Mouse (Mus musculus): ENCODE measurements around the gene Ece2. TPM values are rescaled to one million over a fixed set of nuclear protein-coding genes. Genes with fewer than 3 reads are reported as not detected.
"Not testable (repeated sequence)": the region's sequence is repeated elsewhere in the genome, so short reads cannot be mapped to it uniquely, and the experiment has no call there.

The Ece2 gene
- polyA plus RNA-seq, 1 experiment from 2014 or later, result 0.39 TPM

DNA sequence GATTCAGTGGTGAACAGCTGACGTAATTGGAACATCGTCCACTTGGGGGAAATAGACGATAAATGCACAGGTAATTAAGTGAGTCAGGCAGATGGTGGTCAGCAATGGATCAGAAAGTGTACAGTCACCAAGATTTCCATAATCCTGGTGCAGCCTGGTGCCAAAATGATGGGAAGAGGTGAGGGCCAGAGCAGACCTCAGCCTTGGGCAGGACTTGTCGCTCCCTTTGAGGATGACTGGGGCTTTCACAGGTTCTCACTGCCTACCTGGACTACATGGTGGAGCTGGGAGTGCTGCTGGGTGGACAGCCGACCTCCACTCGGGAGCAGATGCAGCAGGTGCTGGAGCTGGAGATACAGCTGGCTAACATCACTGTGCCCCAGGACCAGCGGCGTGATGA, 7.8 kb downstream of the Ece2 start:
- ATAC-seq (ENCODE audit: low read depth), result no peak
- H3K9ac ChIP-seq, result no peak overlapping the region
- no peak overlapping the region for H3K27ac ChIP-seq
- no peak overlapping the region for H3K4me3 ChIP-seq (replicated peaks)
- 61% methylated on average over 8 of the region's 8 CpGs for WGBS (ENCODE audit: insufficient replicate concordance)
- DNase-seq, result no peak
- no peaks in the 10 kb centered on the region for H3K4me1 ChIP-seq (replicated peaks)
- H3K27me3 ChIP-seq, result peaks cover 20% of the 10 kb centered on the region
- no peaks in the 10 kb centered on the region for H3K9me3 ChIP-seq (replicated peaks)
- no peaks in the 10 kb centered on the region for H3K36me3 ChIP-seq
- H3K4me2 ChIP-seq, result no peak overlapping the region

DNA sequence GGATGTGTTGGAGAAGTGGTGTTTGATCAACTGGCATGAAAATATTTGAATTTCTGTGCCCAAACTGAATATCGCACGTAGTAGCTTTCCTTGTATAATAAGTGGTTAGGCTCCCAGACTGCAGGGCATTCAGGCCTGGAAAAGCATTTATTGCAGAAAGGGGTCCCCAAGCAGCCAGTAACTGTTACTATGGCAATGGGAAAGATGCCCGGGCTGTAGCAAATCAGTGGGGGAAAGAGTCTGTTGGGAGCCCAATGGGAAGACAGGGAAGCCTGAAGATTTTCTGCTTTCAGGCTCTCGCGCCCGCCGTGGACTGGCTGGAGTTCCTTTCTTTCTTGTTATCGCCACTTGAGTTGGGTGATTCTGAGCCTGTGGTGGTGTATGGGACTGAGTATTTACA, 8.7 kb downstream of the Ece2 start:
- WGBS (ENCODE audit: insufficient replicate concordance), result 73% methylated on average over 8 of the region's 8 CpGs
- ATAC-seq (ENCODE audit: low read depth), result no peak
- Histone ChIP-seq H3K9me3 (replicated peaks) (no peaks in the 10 kb centered on the region), H3K4me3 (replicated peaks) (no peak overlapping the region), H3K27ac (no peak overlapping the region), H3K4me2 (no peak overlapping the region), H3K27me3 (peaks cover 25% of the 10 kb centered on the region), H3K4me1 (replicated peaks) (no peaks in the 10 kb centered on the region), H3K9ac (no peak overlapping the region), H3K36me3 (no peaks in the 10 kb centered on the region)
- DNase-seq, result no peak

DNA sequence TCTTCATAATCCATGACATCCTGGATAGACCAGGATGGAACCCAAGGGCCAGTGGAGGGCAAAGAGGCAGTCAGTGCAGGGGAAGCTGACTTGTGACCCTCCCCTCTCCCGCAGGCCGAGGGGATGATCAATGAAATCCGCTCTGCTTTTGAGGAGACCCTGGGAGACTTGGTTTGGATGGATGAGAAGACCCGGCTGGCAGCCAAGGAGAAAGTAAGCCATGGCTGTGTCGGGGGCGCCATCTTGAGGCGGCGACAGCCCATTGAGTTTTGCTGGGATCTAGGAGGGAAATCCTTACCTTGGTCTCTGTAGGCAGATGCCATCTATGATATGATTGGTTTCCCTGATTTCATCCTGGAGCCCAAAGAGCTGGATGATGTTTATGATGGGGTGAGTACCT, 12.5 kb downstream of the Ece2 start:
- Histone ChIP-seq H3K9me3 (replicated peaks) (no peaks in the 10 kb centered on the region), H3K9ac (no peak overlapping the region), H3K4me2 (no peak overlapping the region), H3K36me3 (no peaks in the 10 kb centered on the region), H3K27me3 (peaks cover 49% of the 10 kb centered on the region), H3K4me3 (replicated peaks) (no peak overlapping the region), H3K27ac (no peak overlapping the region), H3K4me1 (replicated peaks) (no peaks in the 10 kb centered on the region)
- under 1% methylated on average over 8 of the region's 8 CpGs for whole genome bisulfite sequencing (ENCODE audit: insufficient replicate concordance)
- ATAC-seq (ENCODE audit: low read depth) (no peak), DNase-seq (peak; percentile 28)

DNA sequence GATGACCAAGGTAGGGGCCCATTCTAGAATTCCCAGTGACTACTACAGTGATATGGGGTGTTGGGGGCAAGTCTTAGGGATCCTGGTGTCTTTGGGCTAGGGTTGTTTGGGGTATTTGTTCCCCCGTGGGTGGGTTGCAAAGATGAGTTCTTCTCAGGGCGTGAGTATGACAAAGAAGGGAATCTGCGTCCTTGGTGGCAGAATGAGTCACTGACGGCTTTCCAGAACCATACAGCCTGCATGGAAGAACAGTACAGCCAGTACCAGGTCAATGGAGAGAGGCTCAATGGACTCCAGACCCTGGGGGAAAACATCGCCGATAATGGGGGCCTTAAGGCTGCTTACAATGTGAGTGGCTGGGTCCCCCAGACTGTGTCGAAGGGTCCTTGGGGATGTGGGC, 14.3 kb downstream of the Ece2 start:
- Histone ChIP-seq H3K9ac (no peak overlapping the region), H3K4me2 (no peak overlapping the region), H3K9me3 (replicated peaks) (no peaks in the 10 kb centered on the region), H3K4me1 (replicated peaks) (no peaks in the 10 kb centered on the region), H3K4me3 (replicated peaks) (no peak overlapping the region), H3K27me3 (peaks cover 44% of the 10 kb centered on the region), H3K27ac (no peak overlapping the region), H3K36me3 (no peaks in the 10 kb centered on the region)
- DNase-seq (no peak), ATAC-seq (ENCODE audit: low read depth) (no peak)
- 70% methylated on average over 7 of the region's 7 CpGs for WGBS (ENCODE audit: insufficient replicate concordance)

DNA sequence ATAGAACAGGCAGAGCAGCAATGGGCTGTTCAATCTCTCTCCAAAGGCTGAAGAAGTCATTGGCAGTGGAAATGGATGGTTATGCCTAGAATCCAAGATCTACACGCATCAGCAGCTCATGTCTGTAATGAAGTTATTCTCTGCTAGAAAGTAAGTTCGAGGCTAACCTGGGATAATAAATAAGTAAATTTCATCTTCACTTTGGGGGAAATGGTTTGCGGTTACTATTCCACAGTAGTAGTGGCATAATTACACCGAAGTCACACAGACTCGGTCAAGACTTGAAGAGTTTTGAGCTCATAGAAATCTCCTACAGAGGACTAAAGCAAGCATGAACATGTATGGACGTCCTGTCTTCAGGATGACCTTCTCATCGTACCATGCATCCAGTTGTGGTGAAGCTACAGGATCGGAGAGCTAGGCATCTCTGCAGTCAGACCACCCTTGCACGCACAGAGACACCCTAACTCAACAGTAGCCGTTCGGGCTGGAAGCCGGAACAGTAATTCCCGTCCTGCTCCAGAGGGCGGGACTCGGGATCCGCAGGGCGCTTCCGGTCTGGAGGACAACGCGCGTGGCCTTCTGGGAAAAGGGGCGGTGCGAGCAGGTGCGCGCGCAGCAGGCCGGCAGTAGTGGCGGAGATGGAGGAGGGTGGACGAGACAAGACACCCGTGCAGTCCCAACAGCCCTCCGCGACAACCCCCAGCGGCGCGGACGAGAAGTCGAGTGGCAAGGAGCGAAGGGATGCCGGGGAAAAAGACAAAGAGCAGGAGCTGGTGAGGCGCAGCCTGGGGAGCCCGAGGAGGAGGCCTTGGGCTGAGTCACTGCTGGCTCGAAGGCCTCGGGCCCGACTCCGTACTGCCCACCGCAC, 21.7 kb downstream of the Ece2 start, which contains the start of gene Psmd2:
Gene Psmd2, plus strand, starts transcription at position 577 of the 871 bp plus-strand sequence.
- WGBS (ENCODE audit: insufficient replicate concordance), result under 1% methylated on average over 46 of the region's 46 CpGs
- Histone ChIP-seq H3K4me1 (replicated peaks) (peaks cover 19% of the 10 kb centered on the region), H3K27me3 (peaks cover 11% of the 10 kb centered on the region; the same call in 1 of the 2 replicates), H3K36me3 (peaks cover 28% of the 10 kb centered on the region), H3K9me3 (replicated peaks) (no peaks in the 10 kb centered on the region), H3K4me2 (peak within 1 kb of the TSS; percentile 91), H3K27ac (peak within 1 kb of the TSS; percentile 73), H3K9ac (peak within 1 kb of the TSS; percentile 93), H3K4me3 (replicated peaks) (peak within 1 kb of the TSS; percentile 95)
- DNase-seq, result peak; percentile 95
- ATAC-seq (ENCODE audit: low read depth), result peak; percentile 95

DNA sequence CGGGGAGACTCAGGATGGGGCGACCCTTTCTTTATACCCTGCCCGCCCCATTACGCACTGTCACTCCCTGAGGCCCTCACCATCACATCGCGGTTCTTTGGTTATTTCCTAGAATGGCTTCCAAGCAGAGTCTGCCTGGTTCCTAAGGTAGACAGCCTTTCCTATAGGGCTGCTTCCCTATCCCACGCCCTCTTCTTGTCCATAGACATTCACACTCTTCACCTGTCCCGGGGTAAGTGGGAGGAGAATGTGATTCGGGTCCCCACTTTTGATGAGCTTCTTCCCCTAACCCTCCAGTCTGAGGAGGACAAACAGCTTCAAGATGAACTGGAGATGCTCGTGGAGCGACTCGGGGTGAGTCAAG, 22.3 kb downstream of the Ece2 start:
- Histone ChIP-seq H3K9ac (peak overlapping the region; percentile 93), H3K27me3 (peaks cover 8% of the 10 kb centered on the region; the same call in 1 of the 2 replicates), H3K4me2 (peak overlapping the region; percentile 91), H3K36me3 (peaks cover 34% of the 10 kb centered on the region), H3K4me1 (replicated peaks) (peaks cover 19% of the 10 kb centered on the region), H3K27ac (peak overlapping the region; percentile 73), H3K9me3 (replicated peaks) (no peaks in the 10 kb centered on the region), H3K4me3 (replicated peaks) (peak overlapping the region; percentile 95)
- ATAC-seq (ENCODE audit: low read depth), result no peak; the same call in 1 of the 2 replicates
- 7% methylated on average over 12 of the region's 12 CpGs for WGBS (ENCODE audit: insufficient replicate concordance)
- DNase-seq, result no peak

DNA sequence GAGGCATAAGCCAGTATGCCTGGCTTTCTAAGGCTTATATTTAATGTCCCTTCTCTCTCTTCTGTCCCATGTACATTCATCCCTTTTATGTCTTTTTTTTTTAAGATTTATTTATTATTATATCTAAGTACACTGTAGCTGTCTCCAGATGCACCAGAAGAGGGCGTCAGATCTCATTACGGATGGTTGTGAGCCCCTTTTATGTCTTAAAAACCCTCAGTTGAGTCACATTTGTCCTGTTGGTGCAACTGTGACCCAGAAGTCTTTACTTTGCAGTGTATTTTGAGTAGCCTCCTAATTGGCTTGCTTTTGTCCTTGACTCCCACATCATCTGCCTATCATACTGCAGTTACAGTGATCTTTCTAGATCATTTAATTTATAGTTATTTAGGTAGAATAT, 23.7 kb downstream of the Ece2 start:
- peak overlapping the region; percentile 91 for H3K4me2 ChIP-seq
- no peaks in the 10 kb centered on the region for H3K9me3 ChIP-seq (replicated peaks)
- H3K4me1 ChIP-seq (replicated peaks), result peaks cover 19% of the 10 kb centered on the region
- H3K27me3 ChIP-seq, result no peaks in the 10 kb centered on the region
- WGBS (ENCODE audit: insufficient replicate concordance), result 45% methylated on average over 2 of the region's 2 CpGs
- no peak overlapping the region for H3K27ac ChIP-seq
- peaks cover 48% of the 10 kb centered on the region for H3K36me3 ChIP-seq
- ATAC-seq (ENCODE audit: low read depth) (no peak), DNase-seq (no peak)
- H3K9ac ChIP-seq, result peak overlapping the region; percentile 93; the same call in 1 of the 2 replicates
- peak overlapping the region; percentile 95; the same call in 1 of the 2 replicates for H3K4me3 ChIP-seq (replicated peaks)

DNA sequence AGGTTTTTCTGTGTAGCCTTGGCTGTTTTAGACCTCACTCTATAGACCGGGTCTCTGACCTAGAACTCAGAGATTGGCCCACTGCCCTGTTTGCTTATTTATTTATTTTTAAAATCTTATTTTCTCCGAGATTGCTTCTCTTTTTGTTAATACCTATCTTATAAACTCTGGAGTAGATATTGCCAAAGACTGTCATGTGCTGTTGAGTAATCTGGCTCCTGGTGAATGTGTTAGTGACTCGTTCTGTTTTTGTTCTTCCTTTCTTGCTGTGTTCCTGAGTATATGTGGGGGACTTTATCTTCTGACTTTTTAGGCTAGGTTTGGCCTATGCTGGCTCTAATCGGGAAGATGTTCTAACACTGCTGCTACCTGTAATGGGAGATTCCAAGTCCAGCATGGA, 28.0 kb downstream of the Ece2 start:
- ATAC-seq (ENCODE audit: low read depth) (no peak), DNase-seq (no peak)
- Histone ChIP-seq H3K4me2 (no peak overlapping the region), H3K36me3 (peaks cover 91% of the 10 kb centered on the region), H3K9ac (no peak overlapping the region), H3K4me3 (replicated peaks) (no peak overlapping the region), H3K4me1 (replicated peaks) (peaks cover 8% of the 10 kb centered on the region), H3K27me3 (no peaks in the 10 kb centered on the region), H3K27ac (no peak overlapping the region), H3K9me3 (replicated peaks) (no peaks in the 10 kb centered on the region)
- 82% methylated on average over 4 of the region's 4 CpGs for WGBS (ENCODE audit: insufficient replicate concordance)

DNA sequence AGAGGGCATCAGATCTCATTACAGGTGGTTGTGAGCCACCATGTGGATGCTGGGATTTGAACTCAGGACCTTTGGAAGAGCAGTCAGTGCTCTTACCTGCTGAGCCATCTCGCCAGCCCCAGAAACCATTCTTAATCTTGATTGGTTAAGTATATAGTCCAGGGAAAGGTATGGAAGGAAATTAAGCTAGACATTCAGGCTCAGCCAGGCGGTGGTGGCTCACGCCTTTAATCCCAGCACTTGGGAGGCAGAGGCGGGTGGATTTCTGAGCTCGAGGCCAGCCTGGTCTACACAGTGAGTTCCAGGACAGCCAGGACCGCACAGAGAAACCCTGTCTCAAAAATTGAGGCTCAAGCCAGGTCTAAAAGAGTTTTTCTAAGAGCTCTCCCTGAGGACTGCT, 38.4 kb downstream of the Ece2 start, which contains the start of gene Eif4g1:
Gene Eif4g1, plus strand, starts transcription at position 301 of the 400 bp plus-strand sequence.
- not testable (repeated sequence) for H3K9me3 ChIP-seq (replicated peaks); H3K4me1 ChIP-seq (replicated peaks); ATAC-seq (ENCODE audit: low read depth); DNase-seq; H3K4me2 ChIP-seq; H3K4me3 ChIP-seq (replicated peaks); H3K27ac ChIP-seq; H3K27me3 ChIP-seq; H3K9ac ChIP-seq
- 73% methylated on average over 6 of the region's 6 CpGs for WGBS (ENCODE audit: insufficient replicate concordance)
- peaks cover 19% of the 10 kb centered on the region for H3K36me3 ChIP-seq

DNA sequence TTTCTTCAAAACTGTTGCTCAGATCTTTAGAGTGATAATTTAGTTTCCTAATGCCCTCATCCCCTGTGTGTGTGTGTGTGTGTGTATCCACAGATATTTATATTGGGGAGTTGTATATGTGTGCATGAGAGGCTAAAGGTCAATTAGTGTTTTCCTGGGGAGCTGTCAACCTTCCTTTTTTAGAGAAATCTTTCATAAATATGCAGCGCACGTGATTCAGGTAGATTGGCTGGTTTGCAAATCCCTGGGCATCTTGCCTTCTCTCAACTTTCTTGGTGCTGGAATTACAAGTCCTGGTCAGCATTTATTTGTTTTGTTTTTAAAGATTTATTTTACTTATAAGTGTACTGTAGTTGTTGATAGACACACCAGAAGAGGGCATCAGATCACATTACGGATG, 40.7 kb downstream of the Ece2 start:
- H3K27me3 ChIP-seq, result no peaks in the 10 kb centered on the region

DNA sequence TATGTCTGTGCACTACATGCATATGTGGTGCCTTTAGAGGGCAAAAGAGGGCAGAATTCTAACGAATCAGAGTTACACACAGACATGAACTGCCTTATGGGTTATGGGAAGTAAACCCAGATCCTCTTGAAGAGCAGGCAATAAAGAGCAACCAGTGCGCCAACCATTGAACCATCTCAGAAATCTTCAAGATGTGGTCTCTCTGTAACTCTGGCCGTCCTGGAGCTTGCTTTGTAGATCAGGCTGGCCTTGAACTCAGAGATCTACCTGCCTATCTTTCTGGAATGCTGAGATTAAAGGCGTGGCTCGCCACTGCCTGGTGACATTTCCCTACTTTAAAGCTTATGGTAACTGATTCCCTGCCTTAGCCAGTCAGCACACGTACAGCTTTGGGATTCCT, 42.3 kb downstream of the Ece2 start:
- WGBS (ENCODE audit: insufficient replicate concordance), result 21% methylated on average over 6 of the region's 6 CpGs
- Histone ChIP-seq H3K9ac (peak overlapping the region; percentile 24; the same call in 1 of the 2 replicates), H3K4me3 (replicated peaks) (peak overlapping the region; percentile 98), H3K27ac (peak overlapping the region; percentile 44; the same call in 1 of the 2 replicates), H3K36me3 (peaks cover 29% of the 10 kb centered on the region), H3K4me2 (peak overlapping the region; percentile 83), H3K9me3 (replicated peaks) (no peaks in the 10 kb centered on the region), H3K27me3 (no peaks in the 10 kb centered on the region), H3K4me1 (replicated peaks) (peaks cover 42% of the 10 kb centered on the region)
- ATAC-seq (ENCODE audit: low read depth), result no peak
- no peak for DNase-seq

More for the DNA sequence above, 40.7 kb downstream of the Ece2 start:
- ATAC-seq (ENCODE audit: low read depth), result no peak
- no peak for DNase-seq
- Histone ChIP-seq H3K4me1 (replicated peaks) (peaks cover 27% of the 10 kb centered on the region), H3K9ac (no peak overlapping the region), H3K9me3 (replicated peaks) (no peaks in the 10 kb centered on the region), H3K36me3 (peaks cover 13% of the 10 kb centered on the region), H3K27ac (no peak overlapping the region), H3K4me2 (no peak overlapping the region), H3K4me3 (replicated peaks) (no peak overlapping the region)
- 88% methylated on average over 3 of the region's 3 CpGs for WGBS (ENCODE audit: insufficient replicate concordance)
